Mouse (Mus musculus) stomach, embryonic 14.5 days (tissue): Measurements from ENCODE around the gene Tekt3. TPM values are rescaled to one million over a fixed set of nuclear protein-coding genes. Genes with fewer than 3 reads are reported as not detected.
A peak's percentile ranks its signal among the peaks of the same experiment; 100 is the strongest.

Experiments used
- ATAC-seq: fragments of 200-750 bp; cut with Nextera tagmentation; 2 replicates; pipeline ENCODE4 v1.8.0; 2017; ENCODE audit warnings: low read depth, moderate TSS enrichment; ENCODE audit not compliant: insufficient number of reproducible peaks, insufficient read depth, low FRiP score
- H3K27ac ChIP-seq: fragments of 300-500 bp; sonication (generic); 2 replicates; pipeline ENCODE4 v1.5.1; 2014; ENCODE audit warnings: mild to moderate bottlenecking, low read length, moderate library complexity, mixed read lengths
- H3K27me3 ChIP-seq: fragments of 300-500 bp; sonication (generic); 2 replicates; pipeline ENCODE4 v1.6.1; 2014; ENCODE audit warnings: low read length, control low read depth, mixed read lengths; ENCODE audit not compliant: control insufficient read depth, insufficient read depth
- H3K36me3 ChIP-seq: fragments of 300-500 bp; sonication (generic); 2 replicates; pipeline ENCODE4 v1.6.1; 2014; ENCODE audit warnings: mild to moderate bottlenecking, control low read depth, low read length, moderate library complexity, mixed read lengths; ENCODE audit not compliant: control insufficient read depth, insufficient read depth
- H3K4me1 ChIP-seq: fragments of 300-500 bp; sonication (generic); 2 replicates; pipeline ENCODE4 v1.6.1; 2014; ENCODE audit warnings: low read length, control low read depth, mixed read lengths; ENCODE audit not compliant: control insufficient read depth, insufficient read depth
- H3K4me2 ChIP-seq: fragments of 300-500 bp; sonication (generic); replicated peaks from 2 replicates; pipeline ENCODE4 v1.6.1; 2014; ENCODE audit warnings: low read depth, low read length, control low read depth
- H3K4me3 ChIP-seq: fragments of 300-500 bp; sonication (generic); 2 replicates; pipeline ENCODE4 v1.5.1; 2014; ENCODE audit warnings: low read depth, low read length, control low read depth
- H3K9ac ChIP-seq: fragments of 300-500 bp; sonication (generic); replicated peaks from 2 replicates; pipeline ENCODE4 v1.6.1; 2014; ENCODE audit warnings: low read depth, mild to moderate bottlenecking, control low read depth, low read length, moderate library complexity, mixed read lengths
- H3K9me3 ChIP-seq: fragments of 300-500 bp; sonication (generic); 2 replicates; pipeline ENCODE4 v1.6.1; 2016; ENCODE audit warnings: low read depth, low read length, control low read depth; ENCODE audit not compliant: control insufficient read depth
- WGBS: fragments of 180-500 bp; shearing (Covaris S2); extraction: QIAGEN DNeasy Blood & Tissue Kit; methylation state at CpG from one replicate; pipeline ENCODE4 v1.1.7; 2014; 5-methylcytosine and 5-hydroxymethylcytosine counted together
- polyA plus RNA-seq: library from polyadenylated mRNA; unstranded; fragments of >200 nt; fragmentation: Nextera tagmentation; extraction: Ambion mirVana; gene quantifications from 2 replicates; pipeline ENCODE4 v1.2.1, GENCODE M21; 2014

Gene Tekt3
- polyA plus RNA-seq, 1 experiment from 2014 or later = not detected

GRCm38 (mm10) chr11:63026651-63027141 lies 34.8 kb upstream of the Tekt3 start:
- Histone ChIP-seq H3K4me3 (no peak overlapping the region), H3K4me1 (peaks cover 27% of the 10 kb centered on the region)

GRCm38 (mm10) chr11:63028131-63028530 lies 33.3 kb upstream of the Tekt3 start:
- ATAC-seq = no peak
- H3K27me3 ChIP-seq = no peaks in the 10 kb centered on the region
- H3K9ac ChIP-seq = no peak overlapping the region
- WGBS = 86% methylated on average over 3 of the region's 3 CpGs
- H3K9me3 ChIP-seq = no peaks in the 10 kb centered on the region
- H3K36me3 ChIP-seq = no peaks in the 10 kb centered on the region
- no peak overlapping the region for H3K4me3 ChIP-seq
- no peak overlapping the region for H3K4me2 ChIP-seq
- no peak overlapping the region for H3K27ac ChIP-seq
- peaks cover 27% of the 10 kb centered on the region for H3K4me1 ChIP-seq

More at GRCm38 (mm10) chr11:63026651-63027141, 34.8 kb upstream of the Tekt3 start:
- H3K36me3 ChIP-seq = no peaks in the 10 kb centered on the region
- H3K9me3 ChIP-seq = no peaks in the 10 kb centered on the region
- no peak overlapping the region for H3K4me2 ChIP-seq
- H3K27me3 ChIP-seq = no peaks in the 10 kb centered on the region
- no peak overlapping the region for H3K27ac ChIP-seq
- H3K9ac ChIP-seq = no peak overlapping the region
- 82% methylated on average over 9 of the region's 9 CpGs for WGBS
- no peak for ATAC-seq

- no peaks in the 10 kb centered on the region for H3K36me3 ChIP-seq
- H3K9me3 ChIP-seq = no peaks in the 10 kb centered on the region
- no peak overlapping the region for H3K4me2 ChIP-seq
- H3K4me1 ChIP-seq = peaks cover 17% of the 10 kb centered on the region
- no peak overlapping the region for H3K4me3 ChIP-seq
- no peaks in the 10 kb centered on the region for H3K27me3 ChIP-seq
- no peak overlapping the region for H3K27ac ChIP-seq
- WGBS = 58% methylated on average over 4 of the region's 4 CpGs
- no peak overlapping the region for H3K9ac ChIP-seq
- no peak for ATAC-seq
Observed at GRCm38 (mm10) chr11:63029148-63029714, 32.2 kb upstream of the Tekt3 start.

- Histone ChIP-seq H3K9me3 (no peaks in the 10 kb centered on the region), H3K36me3 (no peaks in the 10 kb centered on the region), H3K4me3 (no peak overlapping the region), H3K9ac (no peak overlapping the region), H3K4me2 (no peak overlapping the region), H3K27ac (no peak overlapping the region), H3K27me3 (no peaks in the 10 kb centered on the region), H3K4me1 (peaks cover 12% of the 10 kb centered on the region)
- no peak for ATAC-seq
- 90% methylated on average over 6 of the region's 6 CpGs for WGBS
Observed at GRCm38 (mm10) chr11:63029721-63030120, 31.7 kb upstream of the Tekt3 start.

- WGBS = 65% methylated on average over 11 of the region's 11 CpGs
- no peak for ATAC-seq
- H3K4me2 ChIP-seq = no peak overlapping the region
Observed at GRCm38 (mm10) chr11:63035420-63036211, 25.8 kb upstream of the Tekt3 start.

GRCm38 (mm10) chr11:63040002-63040661 lies 21.3 kb upstream of the Tekt3 start:
- Histone ChIP-seq H3K9me3 (no peaks in the 10 kb centered on the region), H3K27ac (no peak overlapping the region), H3K4me2 (no peak overlapping the region), H3K27me3 (no peaks in the 10 kb centered on the region), H3K9ac (no peak overlapping the region), H3K4me1 (peaks cover 2% of the 10 kb centered on the region; the same call in 1 of the 2 replicates), H3K36me3 (no peaks in the 10 kb centered on the region), H3K4me3 (no peak overlapping the region)
- 65% methylated on average over 12 of the region's 12 CpGs for WGBS
- ATAC-seq = no peak

More at GRCm38 (mm10) chr11:63035420-63036211, 25.8 kb upstream of the Tekt3 start:
- Histone ChIP-seq H3K9ac (no peak overlapping the region), H3K36me3 (no peaks in the 10 kb centered on the region), H3K9me3 (no peaks in the 10 kb centered on the region), H3K4me1 (peaks cover 2% of the 10 kb centered on the region; the same call in 1 of the 2 replicates), H3K4me3 (no peak overlapping the region), H3K27me3 (no peaks in the 10 kb centered on the region), H3K27ac (no peak overlapping the region)

- Histone ChIP-seq H3K9ac (no peak overlapping the region), H3K27ac (peak overlapping the region; percentile 12; the same call in 1 of the 2 replicates)
Observed at GRCm38 (mm10) chr11:63045771-63046170, 15.7 kb upstream of the Tekt3 start.

GRCm38 (mm10) chr11:63046380-63046779 lies 15.1 kb upstream of the Tekt3 start:
- Histone ChIP-seq H3K36me3 (no peaks in the 10 kb centered on the region), H3K4me3 (no peak overlapping the region), H3K27me3 (no peaks in the 10 kb centered on the region), H3K9me3 (no peaks in the 10 kb centered on the region), H3K4me1 (0 out of 2 replicates have a peak, but pooled peaks cover 7% of the 10 kb centered on the region), H3K9ac (no peak overlapping the region), H3K4me2 (no peak overlapping the region), H3K27ac (peak overlapping the region; percentile 12; the same call in 1 of the 2 replicates)
- 82% methylated on average over 8 of the region's 8 CpGs for WGBS
- ATAC-seq = no peak

More at GRCm38 (mm10) chr11:63045771-63046170, 15.7 kb upstream of the Tekt3 start:
- 32% methylated on average over 3 of the region's 3 CpGs for WGBS
- no peaks in the 10 kb centered on the region for H3K27me3 ChIP-seq
- ATAC-seq = no peak; the same call in 1 of the 2 replicates
- no peaks in the 10 kb centered on the region for H3K9me3 ChIP-seq
- no peak overlapping the region for H3K4me3 ChIP-seq
- H3K36me3 ChIP-seq = no peaks in the 10 kb centered on the region
- 0 out of 2 replicates have a peak, but pooled peaks cover 7% of the 10 kb centered on the region for H3K4me1 ChIP-seq
- H3K4me2 ChIP-seq = no peak overlapping the region
